Mouse (Mus musculus) adrenal gland, postnatal 4 days (tissue): ENCODE measurements around the gene Cntnap2. TPM values are rescaled to one million over a fixed set of nuclear protein-coding genes. Genes with fewer than 3 reads are reported as not detected.

Source experiments
- DNase-seq, 2 experiments: peaks; one replicate each; pipeline ENCODE4 v3.0.0; 2021 to 2022; ENCODE audit warnings: low spot score in 2 of 2, mixed read lengths in 2 of 2
- total RNA-seq, 2 experiments: library from RNA; stranded (reverse); gene quantifications; 2 replicates each; pipeline ENCODE4 v1.2.3; 2021

Gene Cntnap2
- total RNA-seq, 2 experiments from 2014 or later: 4.9 to 5.3 TPM

DNA sequence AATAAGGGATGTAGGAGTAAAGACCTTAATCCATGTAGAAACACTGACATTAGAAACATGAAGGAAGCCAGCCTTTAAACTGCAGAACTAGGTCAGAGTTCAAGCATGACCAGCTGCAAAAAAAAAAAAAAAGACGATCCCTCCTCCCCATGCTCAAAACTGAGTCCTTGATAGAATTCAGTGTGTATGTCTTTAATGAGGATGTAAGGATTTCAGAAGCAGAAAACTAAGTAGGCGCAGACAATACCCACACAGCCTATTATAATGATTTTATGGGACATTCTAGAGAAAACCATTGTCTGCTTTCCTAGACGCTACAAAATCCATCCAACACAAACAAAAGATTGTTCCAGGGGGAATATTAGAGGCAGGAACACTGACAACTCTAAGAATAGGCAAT lies 2168.4 kb downstream of the Cntnap2 start:
- no peak for DNase-seq

- DNase-seq: no peak
These were observed 2169.6 kb downstream of the Cntnap2 start for GRCm38 (mm10) chr6:47228676-47229317.

DNA sequence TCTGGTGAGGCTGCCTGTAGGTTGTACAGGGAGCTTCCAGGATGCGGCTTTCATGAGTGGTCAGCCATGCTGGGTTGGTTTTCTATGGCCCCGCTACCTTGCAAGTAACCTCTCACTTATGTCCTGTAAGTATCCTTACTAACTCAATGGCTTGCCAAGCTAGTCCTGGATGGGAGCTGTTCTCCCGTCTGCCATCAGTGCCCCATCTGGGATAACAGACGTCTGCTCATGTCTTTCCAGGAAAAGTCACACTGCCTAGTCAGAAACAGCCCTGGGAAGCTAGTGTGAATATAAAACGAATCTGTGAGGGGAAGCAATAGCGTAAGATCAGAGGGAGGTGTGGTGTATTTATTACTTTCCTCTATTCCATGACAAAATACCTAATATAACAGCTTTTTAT lies 2172.4 kb downstream of the Cntnap2 start:
- no peak for DNase-seq

DNA sequence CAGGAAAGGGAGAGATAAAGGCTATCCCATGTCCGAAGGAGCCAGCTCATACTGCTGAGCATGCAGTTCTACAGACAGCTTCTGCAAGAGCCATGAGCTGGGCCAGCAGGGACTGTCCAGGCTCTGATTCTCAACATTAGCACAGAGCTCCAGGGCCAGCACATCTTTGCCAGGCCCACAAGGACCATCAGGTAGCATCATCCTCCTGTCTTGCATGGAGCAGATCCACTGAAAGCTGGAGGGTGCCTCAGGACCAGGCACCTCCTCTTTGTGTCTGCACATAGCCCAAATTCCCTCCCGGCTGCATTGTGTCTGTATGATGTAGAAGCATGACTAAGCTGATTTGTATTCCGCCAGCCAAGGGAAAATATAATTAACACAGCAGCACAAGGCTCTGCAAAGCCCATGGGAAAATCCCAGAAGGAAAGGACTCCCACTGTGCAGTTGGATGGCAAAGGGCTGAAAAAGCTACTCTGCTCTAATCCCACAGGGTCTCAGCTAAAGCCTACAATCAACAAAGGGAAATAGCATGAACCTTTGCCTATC lies 2180.3 kb downstream of the Cntnap2 start:
- no peak for DNase-seq

DNA sequence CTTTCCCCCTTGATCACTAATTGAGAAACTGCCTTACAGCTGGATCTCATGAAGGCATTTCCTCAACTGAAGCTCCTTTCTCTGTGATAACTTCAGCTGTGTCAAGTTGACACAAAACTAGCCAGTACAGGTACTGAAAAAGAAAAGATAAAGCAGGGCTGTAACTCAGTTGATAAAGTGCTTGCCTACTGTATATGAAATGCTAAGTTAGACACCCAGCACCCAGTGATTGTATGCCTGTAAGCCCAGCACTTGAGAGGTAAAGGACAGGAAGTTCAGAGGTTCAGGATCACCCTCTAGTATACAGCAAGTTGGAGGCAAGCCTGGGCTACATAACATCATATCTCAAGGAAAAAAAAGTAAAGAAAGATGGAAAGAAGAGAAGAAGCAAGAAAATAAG lies 2182.2 kb downstream of the Cntnap2 start:
- DNase-seq: no peak

DNA sequence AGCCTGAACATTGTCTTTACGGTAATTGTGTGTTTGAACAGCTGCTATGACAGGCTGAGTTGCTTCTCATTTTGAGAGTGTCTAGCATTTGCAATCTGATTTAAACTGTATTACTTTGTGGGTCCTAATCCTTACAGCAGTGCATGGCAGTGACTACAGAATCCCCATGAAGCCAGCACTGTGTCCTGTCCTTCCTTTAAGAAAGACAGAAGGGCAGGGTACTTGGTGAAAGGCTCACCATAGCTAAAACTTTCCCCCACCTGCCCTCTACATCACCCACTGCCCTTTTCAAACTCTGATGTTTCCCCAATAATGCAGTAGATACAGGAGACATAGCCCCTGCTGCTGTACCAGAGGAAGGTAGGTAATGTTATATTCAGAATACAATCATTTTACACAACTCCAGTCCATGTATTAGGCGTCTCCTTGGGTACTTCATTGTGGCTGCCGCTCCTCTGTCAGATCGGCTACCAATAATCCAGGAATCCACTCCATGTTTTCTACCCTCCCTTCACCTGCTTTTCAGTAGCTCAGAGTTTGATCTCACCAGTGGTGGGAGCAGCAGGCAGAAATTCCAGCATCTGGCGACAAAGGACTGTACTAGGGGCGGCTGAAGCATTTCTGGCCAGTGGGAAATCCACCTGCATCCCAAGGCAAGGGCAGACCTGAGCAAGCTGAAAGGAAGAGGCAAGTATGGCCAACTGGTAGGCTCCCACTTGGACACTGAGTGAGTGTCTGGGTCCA lies 2184.9 kb downstream of the Cntnap2 start:
- no peak for DNase-seq

- no peak for DNase-seq
These were observed 2185.5 kb downstream of the Cntnap2 start for GRCm38 (mm10) chr6:47244642-47245041.

DNA sequence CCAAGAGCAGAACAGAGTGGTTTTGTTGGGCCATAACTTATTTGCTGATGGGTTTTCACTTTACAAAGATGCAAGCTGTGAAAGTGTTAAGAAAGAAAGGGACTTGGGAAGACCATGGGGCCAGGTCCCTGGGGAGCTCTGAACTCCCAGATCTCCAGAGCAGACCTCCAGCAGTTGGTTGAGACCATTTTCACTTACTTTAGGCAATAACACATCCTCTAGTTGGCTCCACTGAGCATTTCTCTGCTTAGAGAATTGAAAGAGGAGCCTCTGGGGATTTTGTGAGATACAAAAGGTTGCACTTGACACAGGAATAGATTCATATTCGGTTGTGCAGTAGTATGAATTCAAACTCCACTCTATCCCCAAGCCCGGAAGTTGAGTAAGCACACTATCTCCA lies 2196.1 kb downstream of the Cntnap2 start:
- DNase-seq: no peak

DNA sequence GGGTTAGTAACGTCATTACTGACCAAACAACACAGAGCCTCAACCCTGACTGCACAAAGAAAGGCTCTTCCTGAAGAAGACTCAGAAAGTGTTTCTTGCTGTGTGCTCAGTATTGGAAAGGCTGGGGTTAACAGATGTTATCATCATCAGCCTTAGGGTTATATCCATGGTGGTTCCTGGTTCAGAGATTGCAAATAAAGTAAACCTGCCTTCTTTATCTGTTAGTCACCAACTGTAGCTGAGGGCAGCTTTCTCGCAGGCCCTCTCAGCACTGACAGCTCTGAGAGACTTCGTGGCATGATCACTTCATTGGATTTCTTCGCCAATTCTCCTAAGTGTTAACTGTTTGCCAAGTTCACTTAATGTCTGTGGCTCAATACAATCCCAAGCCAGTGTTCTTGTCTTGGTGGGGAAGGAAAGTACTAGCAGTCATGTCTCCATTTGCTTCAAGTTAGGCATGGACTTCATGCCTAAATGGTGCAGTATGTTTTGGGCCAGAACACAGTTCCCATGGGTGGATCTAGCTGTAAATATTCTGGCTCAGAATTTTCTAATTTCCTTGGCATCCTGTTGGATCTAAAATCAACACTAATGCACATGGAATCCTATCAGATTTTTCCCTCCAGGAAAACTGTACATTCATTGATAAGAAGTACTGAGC lies 2197.2 kb downstream of the Cntnap2 start:
- DNase-seq: no peak

- no peak for DNase-seq
These were observed 2197.9 kb downstream of the Cntnap2 start for GRCm38 (mm10) chr6:47256918-47257506.

- DNase-seq: no peak
These were observed 2200.5 kb downstream of the Cntnap2 start for GRCm38 (mm10) chr6:47259626-47260114.

GRCm38 (mm10) chr6:47267236-47267635 lies 2208.1 kb downstream of the Cntnap2 start:
- DNase-seq: no peak

DNA sequence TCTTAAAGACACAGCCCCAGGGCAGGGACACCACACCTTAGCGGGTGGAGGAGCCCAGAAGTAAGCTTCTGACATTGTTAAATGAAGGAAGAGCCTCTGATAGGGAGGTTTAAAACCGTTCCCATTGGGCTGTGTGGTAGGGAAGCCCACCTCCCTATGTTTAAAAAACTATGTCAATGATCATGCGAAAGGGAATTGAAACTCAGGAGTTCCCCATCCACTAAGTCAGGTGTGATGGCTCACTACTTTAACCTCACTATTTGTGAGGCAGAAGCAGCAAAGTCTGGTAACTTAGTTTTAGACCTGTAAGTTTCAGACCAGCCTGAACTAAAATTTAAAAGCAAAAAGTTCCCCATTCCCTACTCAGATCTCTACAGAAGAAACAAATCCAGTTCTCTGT lies 2210.3 kb downstream of the Cntnap2 start:
- DNase-seq: no peak

DNA sequence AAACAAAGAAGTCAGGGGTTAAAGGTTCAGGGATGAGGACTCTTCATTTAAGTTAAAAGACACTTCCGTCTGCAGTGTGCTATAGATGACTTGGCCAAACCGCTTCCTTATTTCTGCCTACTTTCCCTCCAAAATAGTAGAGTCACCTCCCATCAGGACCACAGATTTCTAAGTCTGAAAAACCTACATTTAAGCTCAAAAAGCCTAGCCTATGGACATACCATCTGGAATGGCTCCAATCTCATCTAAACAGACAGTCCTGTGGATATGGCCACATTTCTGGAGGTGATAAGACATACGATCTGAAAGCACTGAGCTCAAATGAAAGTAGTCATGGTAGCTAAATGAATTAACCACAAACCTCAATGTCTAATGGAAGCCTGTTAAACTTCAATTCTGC lies 2212.4 kb downstream of the Cntnap2 start:
- no peak for DNase-seq

- no peak for DNase-seq
These were observed 2213.7 kb downstream of the Cntnap2 start for GRCm38 (mm10) chr6:47272606-47273575.

DNA sequence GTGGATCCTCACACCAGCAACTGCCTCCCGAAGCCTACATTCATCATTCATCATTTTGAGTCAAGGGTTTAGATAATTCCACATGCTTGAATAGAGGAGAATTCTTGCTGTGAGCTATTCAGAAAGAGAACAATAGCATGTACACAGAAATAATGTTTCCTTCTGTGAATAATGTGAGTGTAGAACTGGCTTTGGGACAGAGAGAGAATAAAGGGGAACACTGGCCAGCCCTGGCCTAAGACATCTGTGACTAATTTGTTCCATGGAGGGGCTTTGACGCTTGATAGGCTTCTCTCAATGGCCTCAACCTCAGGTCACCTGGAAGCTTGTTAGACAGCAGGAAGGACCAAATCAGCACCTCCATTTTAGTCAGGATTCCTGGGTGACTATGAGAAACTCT lies 2215.9 kb downstream of the Cntnap2 start:
- no peak for DNase-seq

- DNase-seq: no peak
These were observed 2220.0 kb downstream of the Cntnap2 start for GRCm38 (mm10) chr6:47279183-47279582.

- DNase-seq: no peak
These were observed 2222.4 kb downstream of the Cntnap2 start for GRCm38 (mm10) chr6:47281584-47281983.

DNA sequence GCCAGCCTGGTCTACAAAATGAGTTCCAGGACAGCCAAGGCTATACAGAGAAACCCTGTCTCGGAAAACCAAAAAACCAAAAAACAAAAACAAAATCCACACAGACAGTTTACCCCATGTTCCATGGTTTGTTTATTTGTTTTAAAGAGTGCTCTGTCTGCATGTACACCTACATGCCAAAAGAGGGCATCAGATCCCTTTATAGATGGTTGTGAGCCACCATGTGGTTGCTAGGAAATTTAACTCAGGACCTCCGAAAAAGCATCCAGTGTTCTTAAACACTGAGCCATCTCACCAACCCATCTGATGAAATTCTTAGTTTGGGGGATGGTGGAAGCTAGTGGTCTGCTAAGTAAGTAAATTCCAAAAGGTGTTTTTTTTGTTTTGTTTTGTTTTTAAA lies 2225.6 kb downstream of the Cntnap2 start:
- DNase-seq: no peak

GRCm38 (mm10) chr6:47285742-47286141 lies 2226.6 kb downstream of the Cntnap2 start:
- no peak for DNase-seq
